Mouse (Mus musculus): ENCODE results near the gene Atp2c1.

Atp2c1 gene

GRCm38 (mm10) chr9:105366199-105366598 lies 160.9 kb downstream of the Atp2c1 start:
- no peak for ATAC-seq (ENCODE audit: low TSS enrichment)

GRCm38 (mm10) chr9:105363520-105364231 lies 163.4 kb downstream of the Atp2c1 start:
- ATAC-seq (ENCODE audit: low TSS enrichment), result no peak

DNA sequence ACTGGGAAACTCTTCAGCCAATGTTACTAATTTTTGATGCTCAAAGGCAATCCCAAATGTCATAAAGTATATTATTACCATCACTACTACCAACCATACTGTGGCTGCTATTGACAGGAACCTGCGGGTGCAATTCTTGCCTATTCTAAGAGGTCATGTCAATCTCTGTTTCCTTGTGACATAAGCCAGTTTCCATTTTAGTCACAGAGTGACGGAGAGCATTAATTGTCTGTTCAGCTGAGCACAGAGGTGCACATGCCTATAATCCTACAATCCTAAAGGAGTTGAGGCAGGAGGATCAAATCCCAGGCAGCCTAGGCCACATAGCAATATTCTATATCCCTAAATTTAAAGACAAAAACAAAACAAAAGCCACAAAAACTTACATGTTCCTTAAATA lies 164.9 kb downstream of the Atp2c1 start:
- ATAC-seq (ENCODE audit: low TSS enrichment), result no peak

Data from frontal cortex, adult (tissue).